Mouse (Mus musculus) G1E-ER4 (cell line): ENCODE measurements around the gene Gna11. TPM values are rescaled to one million over a fixed set of nuclear protein-coding genes. Genes with fewer than 3 reads are reported as not detected.

ENCODE experiments used
- GATA1 ChIP-seq: IDR thresholded peaks from one replicate; pipeline ENCODE4 v1.8.0; 2012; ENCODE audit warnings: low read length, inconsistent platforms
- polyA plus RNA-seq: library from polyadenylated mRNA; stranded (reverse); fragments of >175 nt; gene quantifications from 2 replicates; pipeline ENCODE4 v1.2.3, GENCODE M21; 2012

Gene Gna11
- polyA plus RNA-seq, 1 experiment, result 15.0 TPM

DNA sequence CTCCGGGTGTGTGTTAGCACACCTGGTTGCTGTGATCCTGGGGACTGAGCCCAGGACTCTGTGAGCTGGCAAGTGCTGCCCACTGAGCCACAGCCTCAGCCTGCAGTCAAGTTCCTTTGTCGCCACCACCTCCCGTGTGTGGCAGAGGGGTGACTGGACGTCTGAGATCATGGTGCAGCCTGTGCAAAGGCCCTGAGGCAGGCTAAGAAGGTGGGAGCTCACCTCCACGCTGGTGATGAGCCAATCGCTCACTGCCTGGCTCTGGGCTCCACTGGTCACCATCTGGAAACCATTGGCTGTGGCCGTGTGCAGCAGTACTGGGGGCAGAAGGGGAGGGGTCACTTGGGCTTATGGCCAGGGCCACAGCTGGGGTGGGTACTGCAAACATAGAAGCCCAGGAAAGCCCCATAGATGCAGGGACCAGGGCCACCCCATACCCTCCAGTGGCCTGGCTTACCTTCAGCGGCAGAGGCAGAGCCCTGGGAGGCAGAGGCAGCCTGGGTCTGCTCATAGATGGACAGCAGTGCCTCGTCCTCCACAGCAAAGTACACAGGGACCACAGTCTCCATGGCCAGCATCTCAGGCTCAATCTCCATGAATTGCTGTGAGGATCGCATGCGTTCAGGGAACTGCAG, 52.3 kb downstream of the Gna11 start:
- no peak for TF ChIP-seq GATA1

DNA sequence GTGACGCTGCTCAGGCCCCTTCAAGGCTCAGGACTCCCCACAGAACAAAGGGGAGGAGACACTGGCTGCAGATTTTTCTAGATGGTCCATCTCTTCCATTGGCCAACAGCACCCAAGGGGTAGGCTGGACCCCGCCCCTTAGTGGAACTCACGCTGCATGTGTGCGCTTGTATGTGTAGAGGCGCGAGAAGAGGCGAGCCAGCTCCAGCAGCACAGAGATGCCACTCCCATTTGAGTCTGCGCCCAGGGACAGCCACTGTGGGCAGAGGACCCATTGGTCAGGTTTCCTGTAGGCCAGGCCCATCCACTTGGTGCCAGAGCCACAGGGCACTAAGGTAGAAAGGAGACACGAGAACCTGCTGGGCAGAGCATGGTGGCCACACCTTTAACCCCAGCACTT, 54.0 kb downstream of the Gna11 start:
- TF ChIP-seq GATA1, result no peak

DNA sequence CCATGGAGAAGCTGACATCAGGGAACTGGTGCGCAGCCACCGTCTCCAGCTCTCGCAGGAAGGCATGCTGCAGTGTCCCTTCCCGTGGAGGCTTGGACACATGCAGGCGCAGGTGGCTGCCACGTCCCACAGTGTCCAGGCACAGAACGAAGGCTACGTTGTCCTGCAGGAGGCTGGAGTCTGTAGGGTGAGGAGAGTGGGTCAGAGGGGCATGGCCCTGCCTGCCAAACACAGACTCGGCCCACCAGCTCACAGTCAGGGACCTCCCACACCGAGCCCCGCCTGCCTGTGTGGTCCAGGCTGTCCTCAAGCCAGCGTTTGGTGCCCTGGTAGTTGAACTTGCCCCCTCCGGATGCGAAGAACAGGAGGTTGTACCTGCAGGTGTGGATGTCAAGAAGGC, 55.0 kb downstream of the Gna11 start:
- TF ChIP-seq GATA1, result no peak

- no peak for TF ChIP-seq GATA1
These were observed 56.9 kb downstream of the Gna11 start for GRCm38 (mm10) chr10:81488081-81488480.

- no peak for TF ChIP-seq GATA1
These were observed 58.5 kb downstream of the Gna11 start for GRCm38 (mm10) chr10:81486496-81486895.

GRCm38 (mm10) chr10:81485479-81486018, 59.4 kb downstream of the Gna11 start:
- TF ChIP-seq GATA1, result no peak

- TF ChIP-seq GATA1, result no peak
These were observed 59.9 kb downstream of the Gna11 start for GRCm38 (mm10) chr10:81485060-81485449.

- no peak for TF ChIP-seq GATA1
These were observed 60.4 kb downstream of the Gna11 start for GRCm38 (mm10) chr10:81484441-81485059.

DNA sequence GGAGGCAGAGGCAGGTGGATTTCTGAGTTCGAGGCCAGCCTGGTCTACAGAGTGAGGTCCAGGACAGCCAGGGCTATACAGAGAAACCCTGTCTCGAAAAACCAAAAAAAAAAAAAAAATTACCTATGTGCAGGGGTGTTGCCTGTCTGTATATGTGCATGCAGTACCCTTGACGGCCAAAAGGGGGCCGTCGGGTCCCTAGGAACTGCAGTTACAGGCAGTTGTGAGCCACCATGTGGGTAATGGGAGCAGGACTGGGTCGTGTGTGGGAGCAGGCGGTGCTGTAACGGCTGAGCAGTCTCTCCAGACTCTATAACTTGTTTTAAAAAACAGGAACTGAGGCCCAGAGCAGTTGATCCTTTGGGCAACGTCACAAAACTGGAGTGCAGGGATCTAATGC, 61.0 kb downstream of the Gna11 start:
- TF ChIP-seq GATA1, result no peak

DNA sequence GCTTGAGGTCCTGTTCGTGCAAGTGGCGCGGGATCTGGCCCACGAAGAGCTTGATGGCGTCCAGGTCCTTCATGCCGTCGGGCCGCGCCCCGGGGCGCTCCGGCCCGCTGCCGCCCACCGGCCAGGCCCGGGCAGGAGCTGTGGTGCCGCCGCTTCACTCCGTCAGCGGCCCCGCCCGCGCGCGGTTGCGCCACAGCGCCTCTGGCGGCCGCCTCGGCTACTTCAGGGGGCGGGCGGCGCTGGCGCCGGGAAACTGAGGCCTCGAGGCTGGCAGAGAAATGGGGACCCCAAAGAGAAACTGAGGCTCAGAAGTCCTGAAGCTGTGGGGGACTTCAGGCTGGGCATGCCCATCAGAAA, 62.5 kb downstream of the Gna11 start, which contains the start of gene Celf5:
Celf5 (minus strand) TSS at position 177 of the 357 bp plus-strand sequence.
- no peak for TF ChIP-seq GATA1

GRCm38 (mm10) chr10:81481605-81482532, 63.1 kb downstream of the Gna11 start:
- TF ChIP-seq GATA1, result no peak

Other genes with a start within 250 kb of the Gna11 start
- 74.5 and 82.9 TPM in 2 replicates for gene Cactin, start 224.1 kb downstream of the Gna11 start, polyA plus RNA-seq
- gene Tbxa2r, start 216.5 kb downstream of the Gna11 start, polyA plus RNA-seq, result not detected in 2 replicates
- gene Gipc3, start 201.9 kb downstream of the Gna11 start, polyA plus RNA-seq, result not detected in 2 replicates
- 186 and 236 TPM in 2 replicates for gene Hmg20b, start 194.7 kb downstream of the Gna11 start, polyA plus RNA-seq
- gene Mfsd12, start 187.7 kb downstream of the Gna11 start, polyA plus RNA-seq, result 38.2 and 39.2 TPM in 2 replicates
- 0.40 and 0.50 TPM in 2 replicates for gene 4930404N11Rik, start 179.4 kb downstream of the Gna11 start, polyA plus RNA-seq
- 99.0 and 111 TPM in 2 replicates for gene Fzr1, start 166.7 kb downstream of the Gna11 start, polyA plus RNA-seq
- gene Dohh, start 160.8 kb downstream of the Gna11 start, polyA plus RNA-seq, result 216 and 292 TPM in 2 replicates
- 0.22 and 0.38 TPM in 2 replicates for gene Gm48551, start 160.7 kb downstream of the Gna11 start, polyA plus RNA-seq
- 7.0 and 10.7 TPM in 2 replicates for gene Gm48552, start 156.2 kb downstream of the Gna11 start, polyA plus RNA-seq
- gene Smim24, start 152.1 kb downstream of the Gna11 start, polyA plus RNA-seq, result 0.68 and 0.69 TPM in 2 replicates
- gene Nfic, start 89.6 kb downstream of the Gna11 start, polyA plus RNA-seq, result 29.3 and 37.9 TPM in 2 replicates
- gene Celf5, start 62.5 kb downstream of the Gna11 start, polyA plus RNA-seq, result 0.05 and 0.08 TPM in 2 replicates
- gene Ncln, start 48.8 kb downstream of the Gna11 start, polyA plus RNA-seq, result 258 and 349 TPM in 2 replicates
- gene S1pr4, start 45.1 kb downstream of the Gna11 start, polyA plus RNA-seq, result 4.1 and 6.8 TPM in 2 replicates
- gene Gna15, start 21.0 kb downstream of the Gna11 start, polyA plus RNA-seq, result 38.8 and 47.3 TPM in 2 replicates
- gene Aes, start 14.3 kb upstream of the Gna11 start, polyA plus RNA-seq, result 1,803 and 2,150 TPM in 2 replicates
- 3.0 and 3.6 TPM in 2 replicates for gene Tle2, start 29.4 kb upstream of the Gna11 start, polyA plus RNA-seq
- 9.2 and 15.1 TPM in 2 replicates for gene Tle6, start 55.9 kb upstream of the Gna11 start, polyA plus RNA-seq
- gene BC025920, start 61.1 kb upstream of the Gna11 start, polyA plus RNA-seq, result 0.16 and 0.22 TPM in 2 replicates
- gene Sirt6, start 82.6 kb upstream of the Gna11 start, polyA plus RNA-seq, result 100 and 118 TPM in 2 replicates
- 7.1 and 8.6 TPM in 2 replicates for gene Ankrd24, start 83.3 kb upstream of the Gna11 start, polyA plus RNA-seq
- 0.18 and 0.19 TPM in 2 replicates for gene Gm10778, start 103.9 kb upstream of the Gna11 start, polyA plus RNA-seq
- gene Zfp433, start 159.6 kb upstream of the Gna11 start, polyA plus RNA-seq, result 0.28 and 0.37 TPM in 2 replicates
- not detected in 2 replicates for gene Gm3055, start 226.0 kb upstream of the Gna11 start, polyA plus RNA-seq